Mouse (Mus musculus): Measurements from ENCODE around the gene Zkscan16. TPM values are rescaled to one million over a fixed set of nuclear protein-coding genes. Genes with fewer than 3 reads are reported as not detected.

The Zkscan16 gene
- total and polyA plus RNA-seq, 3 experiments: not detected

DNA sequence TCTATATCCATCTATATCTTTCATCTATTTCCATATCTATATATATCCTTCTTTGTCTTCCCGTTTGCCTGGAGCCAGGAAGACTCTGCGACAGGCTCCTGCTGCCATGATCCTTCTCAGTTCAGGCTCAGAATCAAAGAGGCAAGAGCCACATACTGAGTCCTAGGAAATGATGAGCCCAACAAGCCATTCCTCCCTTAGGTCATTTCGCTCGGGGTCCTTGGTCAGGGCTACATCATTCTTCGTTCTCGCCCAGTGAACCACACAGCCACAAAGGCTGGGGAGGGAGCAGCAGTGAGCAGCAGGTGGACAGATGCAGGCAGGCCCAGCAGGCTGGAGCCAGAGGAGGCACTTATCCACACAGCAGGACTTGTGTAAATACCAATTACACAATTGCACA, 38.0 kb downstream of the Zkscan16 start:
- no peaks in the 10 kb centered on the region for H3K27me3 ChIP-seq (replicated peaks)
- H3K9ac ChIP-seq (ENCODE audit: insufficient read depth, low read depth): no peak overlapping the region
- H3K4me1 ChIP-seq (ENCODE audit: control insufficient read depth in 1 of 2, insufficient read depth in 2 of 2): peaks cover 2 to 4% of the 10 kb centered on the region in 2 experiments; a peak in 3 of 4 replicates
- in situ Hi-C loops (cut with MboI; ENCODE audit: low pct_ligation_motif_present, low pct_unique_long_range_greater_than_20kb, low sequenced_read_pairs): no loop called here
- no peak overlapping the region for H3K4me3 ChIP-seq (replicated peaks in 1 of 3; ENCODE audit: low read depth in 2 of 3, low read length in 2 of 3, poor library complexity in 1 of 3)
- TF ChIP-seq E2F4 (IDR thresholded peaks at IDR 0.05; ENCODE audit: insufficient replicate concordance, low read depth, low read length): no peak
- TF ChIP-seq MAZ (IDR thresholded peaks at IDR 0.05; ENCODE audit: low read depth, low read length): no peak
- TF ChIP-seq BHLHE40 (IDR thresholded peaks at IDR 0.05; ENCODE audit: low read depth, low read length): no peak
- no peak for TF ChIP-seq KAT2A (IDR thresholded peaks at IDR 0.05; ENCODE audit: insufficient replicate concordance, low read length)
- no peak for TF ChIP-seq SMC3 (IDR thresholded peaks at IDR 0.05; ENCODE audit: low read depth, low read length)
- TF ChIP-seq JUN (IDR thresholded peaks at IDR 0.05; ENCODE audit: insufficient read depth, low read depth, low read length): no peak
- TF ChIP-seq NELFE (IDR thresholded peaks at IDR 0.05; ENCODE audit: low read depth, low read length): no peak
- no peak for TF ChIP-seq EP300 (IDR thresholded peaks at IDR 0.05; ENCODE audit: low read length)
- TF ChIP-seq MEF2A (IDR thresholded peaks at IDR 0.05; ENCODE audit: borderline replicate concordance, low read depth, low read length): no peak
- TF ChIP-seq ZC3H11A (IDR thresholded peaks at IDR 0.05; ENCODE audit: low read depth, low read length): no peak
- no peak for TF ChIP-seq TBP (conservative IDR thresholded peaks at IDR 0.05; ENCODE audit: low read depth, low read length)
- no peak for TF ChIP-seq PAX5 (IDR thresholded peaks at IDR 0.05; ENCODE audit: low read length)
- TF ChIP-seq UBTF (IDR thresholded peaks at IDR 0.05; ENCODE audit: low read depth, low read length): no peak
- TF ChIP-seq MAFK (IDR thresholded peaks at IDR 0.05; ENCODE audit: insufficient replicate concordance, low read length): no peak
- dilution Hi-C loops (cut with MboI; ENCODE audit: extremely low pct_ligation_motif_present, extremely low pct_unique_long_range_greater_than_20kb, low sequenced_read_pairs): no loop called here
- H3K9me3 ChIP-seq (replicated peaks; ENCODE audit: low read length): no peaks in the 10 kb centered on the region
- H3K36me3 ChIP-seq (replicated peaks in 1 of 2; ENCODE audit: control insufficient read depth in 1 of 2, insufficient read depth in 1 of 2, low read length in 1 of 2): no peaks in the 10 kb centered on the region
- no peak for DNase-seq (ENCODE audit: extremely low read depth)
- H3K79me2 ChIP-seq (replicated peaks; ENCODE audit: control insufficient read depth, extremely low read depth, insufficient read depth, poor library complexity, severe bottlenecking): no peaks in the 10 kb centered on the region
- H3K4me2 ChIP-seq (ENCODE audit: insufficient read depth, low read depth, poor library complexity, severe bottlenecking): no peak overlapping the region
- no peak overlapping the region for H3K27ac ChIP-seq (ENCODE audit: insufficient read depth, low read depth)

DNA sequence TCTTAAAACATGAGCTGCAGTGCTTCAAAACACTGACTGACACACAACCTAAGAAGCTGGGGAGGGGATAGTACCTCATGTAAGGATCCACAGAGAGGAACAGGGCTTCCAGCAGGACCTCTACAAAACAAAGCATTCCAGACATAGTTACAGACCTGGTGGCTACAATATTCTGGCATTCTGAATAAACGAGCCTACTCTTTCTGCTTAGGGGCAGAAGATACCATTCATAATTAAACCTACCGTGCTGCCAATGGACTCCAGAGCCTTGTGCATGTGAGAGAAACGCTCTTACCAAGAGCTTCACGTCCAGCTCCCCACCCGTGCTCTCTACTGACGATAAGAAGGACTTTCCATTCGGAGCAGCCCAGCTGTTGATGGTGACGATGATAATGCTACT, 39.4 kb downstream of the Zkscan16 start:
- dilution Hi-C loops (cut with MboI; ENCODE audit: extremely low pct_ligation_motif_present, extremely low pct_unique_long_range_greater_than_20kb, low sequenced_read_pairs): no loop called here
- no peak overlapping the region for H3K27ac ChIP-seq (ENCODE audit: insufficient read depth, low read depth)

More for the DNA sequence above, 39.4 kb downstream of the Zkscan16 start:
- H3K79me2 ChIP-seq (replicated peaks; ENCODE audit: control insufficient read depth, extremely low read depth, insufficient read depth, poor library complexity, severe bottlenecking): no peaks in the 10 kb centered on the region
- DNase-seq (ENCODE audit: extremely low read depth): no peak
- no peak overlapping the region for H3K9ac ChIP-seq (ENCODE audit: insufficient read depth, low read depth)
- H3K4me3 ChIP-seq (replicated peaks in 1 of 3; ENCODE audit: low read depth in 2 of 3, low read length in 2 of 3, poor library complexity in 1 of 3): no peak overlapping the region
- in situ Hi-C loops (cut with MboI; ENCODE audit: low pct_ligation_motif_present, low pct_unique_long_range_greater_than_20kb, low sequenced_read_pairs): no loop called here
- no peaks in the 10 kb centered on the region for H3K9me3 ChIP-seq (replicated peaks; ENCODE audit: low read length)
- H3K27me3 ChIP-seq (replicated peaks): no peaks in the 10 kb centered on the region
- TF ChIP-seq CTCF (conservative IDR thresholded peaks at IDR 0.05 in 1 of 2, IDR thresholded peaks at IDR 0.05 in 1 of 2; ENCODE audit: low read depth in 2 of 2, low read length in 2 of 2) (no peak), NRF1 (IDR thresholded peaks at IDR 0.05; ENCODE audit: low read depth, low read length) (no peak), MAX (IDR thresholded peaks at IDR 0.05; ENCODE audit: low read length) (no peak), KAT2A (IDR thresholded peaks at IDR 0.05; ENCODE audit: insufficient replicate concordance, low read length) (no peak), EP300 (IDR thresholded peaks at IDR 0.05; ENCODE audit: low read length) (no peak), NELFE (IDR thresholded peaks at IDR 0.05; ENCODE audit: low read depth, low read length) (no peak), UBTF (IDR thresholded peaks at IDR 0.05; ENCODE audit: low read depth, low read length) (no peak), MXI1 (IDR thresholded peaks at IDR 0.05; ENCODE audit: low read depth, low read length) (no peak), ZKSCAN1 (IDR thresholded peaks at IDR 0.05; ENCODE audit: borderline replicate concordance, low read depth, low read length) (no peak), MAZ (IDR thresholded peaks at IDR 0.05; ENCODE audit: low read depth, low read length) (no peak), HCFC1 (IDR thresholded peaks at IDR 0.05; ENCODE audit: low read depth, low read length) (no peak), TCF12 (IDR thresholded peaks at IDR 0.05; ENCODE audit: low read depth, low read length) (no peak), JUND (conservative IDR thresholded peaks at IDR 0.05; ENCODE audit: low read depth, low read length) (no peak), SMC3 (IDR thresholded peaks at IDR 0.05; ENCODE audit: low read depth, low read length) (no peak), CHD2 (IDR thresholded peaks at IDR 0.05; ENCODE audit: low read length) (no peak), ZMIZ1 (IDR thresholded peaks at IDR 0.05; ENCODE audit: low read depth, low read length) (no peak), PAX5 (IDR thresholded peaks at IDR 0.05; ENCODE audit: low read length) (no peak), E2F4 (IDR thresholded peaks at IDR 0.05; ENCODE audit: insufficient replicate concordance, low read depth, low read length) (no peak)
- H3K4me1 ChIP-seq (ENCODE audit: control insufficient read depth in 1 of 2, insufficient read depth in 2 of 2): peaks cover 2 to 14% of the 10 kb centered on the region in 2 experiments; a peak in 3 of 4 replicates
- no peak overlapping the region for H3K4me2 ChIP-seq (ENCODE audit: insufficient read depth, low read depth, poor library complexity, severe bottlenecking)
- no peaks in the 10 kb centered on the region for H3K36me3 ChIP-seq (replicated peaks in 1 of 2; ENCODE audit: control insufficient read depth in 1 of 2, insufficient read depth in 1 of 2, low read length in 1 of 2)
